Mouse (Mus musculus) embryonic facial prominence, embryonic 14.5 days (tissue): ENCODE results near the gene Shroom3. TPM values are rescaled to one million over a fixed set of nuclear protein-coding genes. Genes with fewer than 3 reads are reported as not detected.
A peak's percentile ranks its signal among the peaks of the same experiment; 100 is the strongest.

Experiments
- ATAC-seq: fragments of 200-750 bp; cut with Nextera tagmentation; 2 replicates; pipeline ENCODE4 v1.8.0; 2017; ENCODE audit warnings: low read depth, moderate number of reproducible peaks, moderate TSS enrichment
- DNase-seq: peaks from one replicate; pipeline ENCODE4 v3.0.0-alpha.2; 2015; ENCODE audit warnings: low spot score
- H3K27ac ChIP-seq: fragments of 300-500 bp; sonication (generic); replicated peaks from 2 replicates; pipeline ENCODE4 v1.5.1; 2014; ENCODE audit warnings: low read depth, mild to moderate bottlenecking, low read length, moderate library complexity
- H3K27me3 ChIP-seq: fragments of 300-500 bp; sonication (generic); replicated peaks from 2 replicates; pipeline ENCODE4 v1.6.1; 2014; ENCODE audit warnings: low read length; ENCODE audit not compliant: control insufficient read depth, insufficient read depth
- H3K36me3 ChIP-seq: fragments of 300-500 bp; sonication (generic); 2 replicates; pipeline ENCODE4 v1.6.1; 2014; ENCODE audit warnings: low read length, mixed read lengths; ENCODE audit not compliant: control insufficient read depth, insufficient read depth
- H3K4me1 ChIP-seq: fragments of 300-500 bp; sonication (generic); 2 replicates; pipeline ENCODE4 v1.6.1; 2014; ENCODE audit warnings: antibody characterized with exemption, low read length; ENCODE audit not compliant: control insufficient read depth, insufficient read depth
- H3K4me2 ChIP-seq: fragments of 300-500 bp; sonication (generic); 2 replicates; pipeline ENCODE4 v1.6.1; 2014; ENCODE audit warnings: low read depth, mild to moderate bottlenecking, low read length, moderate library complexity, mixed read lengths
- H3K4me3 ChIP-seq: fragments of 300-500 bp; sonication (generic); 2 replicates; pipeline ENCODE4 v1.5.1; 2014; ENCODE audit warnings: low read depth, mild to moderate bottlenecking, low read length
- H3K9ac ChIP-seq: fragments of 300-500 bp; sonication (generic); 2 replicates; pipeline ENCODE4 v1.6.1; 2014; ENCODE audit warnings: low read depth, mild to moderate bottlenecking, low read length, moderate library complexity, mixed read lengths
- H3K9me3 ChIP-seq: fragments of 300-500 bp; sonication (generic); 2 replicates; pipeline ENCODE4 v1.6.1; 2016; ENCODE audit warnings: low read length; ENCODE audit not compliant: control insufficient read depth
- WGBS: fragments of 180-500 bp; shearing (Covaris S2); extraction: QIAGEN DNeasy Blood & Tissue Kit; methylation state at CpG from one replicate; pipeline ENCODE4 v1.1.7; 2014; 5-methylcytosine and 5-hydroxymethylcytosine counted together
- polyA plus RNA-seq: library from polyadenylated mRNA; unstranded; fragments of >200 nt; fragmentation: Nextera tagmentation; extraction: Ambion mirVana; gene quantifications from 2 replicates; pipeline ENCODE4 v1.2.1, GENCODE M21; 2014

Gene Shroom3
- polyA plus RNA-seq, 1 experiment from 2014 or later: 3.4 TPM

DNA sequence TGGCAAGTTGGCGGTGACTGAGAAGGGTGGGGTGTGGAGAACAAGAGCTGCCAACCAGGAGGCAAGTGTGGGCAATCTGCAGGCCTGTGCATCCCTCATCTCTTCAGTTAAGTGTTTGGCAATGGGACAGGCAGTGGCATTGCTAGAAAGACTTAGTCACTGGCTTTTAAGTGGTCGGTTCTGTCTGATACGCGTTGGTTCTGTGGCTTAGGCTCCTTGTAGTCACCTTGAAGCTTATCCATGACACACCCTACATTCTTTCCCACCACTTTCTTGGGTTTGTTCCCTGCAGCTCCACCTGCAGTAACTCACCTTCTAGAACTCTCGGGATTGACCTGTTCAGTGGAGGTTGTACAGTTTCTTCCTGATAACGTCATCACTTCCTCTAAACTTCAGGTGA lies 166.5 kb downstream of the Shroom3 start:
- 86% methylated on average over 6 of the region's 6 CpGs for WGBS
- no peaks in the 10 kb centered on the region for H3K4me1 ChIP-seq
- H3K27ac ChIP-seq: no peak overlapping the region
- H3K36me3 ChIP-seq: no peaks in the 10 kb centered on the region
- H3K4me2 ChIP-seq: no peak overlapping the region
- no peak overlapping the region for H3K9ac ChIP-seq
- no peaks in the 10 kb centered on the region for H3K27me3 ChIP-seq
- no peak overlapping the region for H3K4me3 ChIP-seq
- ATAC-seq (no peak), DNase-seq (no peak)
- no peaks in the 10 kb centered on the region for H3K9me3 ChIP-seq

DNA sequence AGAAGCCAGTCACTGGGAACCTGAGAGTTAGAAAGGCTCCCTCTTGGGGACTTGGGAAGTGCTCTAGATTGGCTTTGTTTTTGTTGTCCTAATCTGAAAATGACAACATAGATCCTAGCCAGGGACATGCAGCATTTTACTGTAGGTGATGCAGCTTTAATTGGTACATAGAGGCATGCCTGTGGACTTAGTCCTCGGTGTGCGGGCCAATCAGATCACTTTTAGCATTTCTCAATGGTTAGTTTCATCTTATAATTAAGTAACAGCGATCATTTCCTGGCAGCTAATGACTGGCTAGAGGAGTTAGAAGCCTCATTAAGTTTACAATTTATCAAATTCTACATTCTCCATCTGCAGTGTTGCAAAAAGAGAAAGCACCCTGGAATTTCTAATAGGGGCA lies 167.7 kb downstream of the Shroom3 start:
- peaks cover under 1% of the 10 kb centered on the region; the same call in 1 of the 2 replicates for H3K4me1 ChIP-seq
- H3K4me2 ChIP-seq: no peak overlapping the region
- H3K4me3 ChIP-seq: no peak overlapping the region
- 82% methylated on average over 3 of the region's 3 CpGs for WGBS
- H3K27ac ChIP-seq: no peak overlapping the region
- H3K36me3 ChIP-seq: no peaks in the 10 kb centered on the region
- no peak for ATAC-seq
- no peak overlapping the region for H3K9ac ChIP-seq
- DNase-seq: no peak
- H3K9me3 ChIP-seq: no peaks in the 10 kb centered on the region
- H3K27me3 ChIP-seq: no peaks in the 10 kb centered on the region

DNA sequence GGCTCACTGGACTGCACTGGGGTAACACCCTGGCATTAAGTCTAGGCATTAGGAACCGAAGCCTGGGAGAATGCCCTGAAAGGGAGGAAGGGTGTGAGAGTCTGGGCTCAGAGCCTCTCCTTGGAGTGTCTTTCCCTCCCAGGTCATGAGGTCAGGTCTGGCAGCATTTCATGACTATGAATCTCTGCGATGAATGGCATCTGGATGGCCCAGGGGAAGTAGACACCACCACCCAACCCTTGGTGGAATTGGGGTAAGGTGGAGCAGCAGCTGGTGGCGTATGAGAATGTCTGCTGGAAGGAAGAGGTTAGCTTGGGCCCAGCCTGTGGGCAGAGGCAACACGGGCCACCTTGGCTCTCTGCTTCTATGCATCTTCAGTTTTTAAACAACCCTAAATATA lies 171.7 kb downstream of the Shroom3 start:
- ATAC-seq (no peak), DNase-seq (no peak)
- WGBS: 77% methylated on average over 4 of the region's 4 CpGs
- peaks cover 16% of the 10 kb centered on the region for H3K4me1 ChIP-seq
- H3K27me3 ChIP-seq: no peaks in the 10 kb centered on the region
- H3K36me3 ChIP-seq: no peaks in the 10 kb centered on the region
- H3K9me3 ChIP-seq: no peaks in the 10 kb centered on the region
- H3K27ac ChIP-seq: no peak overlapping the region
- no peak overlapping the region for H3K4me2 ChIP-seq
- no peak overlapping the region for H3K4me3 ChIP-seq
- H3K9ac ChIP-seq: no peak overlapping the region

DNA sequence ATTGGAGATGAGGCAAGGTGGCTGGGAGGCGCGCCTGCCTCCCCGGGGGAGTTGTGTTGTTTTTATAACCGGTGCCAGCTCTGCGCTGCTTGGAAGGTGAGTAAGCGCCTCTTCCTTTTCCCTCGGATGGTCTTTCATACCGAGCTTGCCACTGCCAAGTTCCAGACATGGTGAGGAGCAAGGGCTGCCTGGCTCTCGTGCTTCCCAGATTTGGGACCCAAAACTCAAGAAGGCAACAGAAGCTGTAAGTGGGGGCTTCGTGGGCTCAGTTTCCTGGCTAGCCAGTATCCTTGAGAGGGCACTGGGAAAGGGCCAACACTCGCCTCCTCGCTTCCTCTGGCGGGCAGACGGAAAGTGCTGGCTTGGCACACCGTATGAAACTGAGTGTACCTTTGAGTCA lies 173.1 kb downstream of the Shroom3 start:
- peak; percentile 67 for DNase-seq
- H3K4me2 ChIP-seq: peak overlapping the region; percentile 25; the same call in 1 of the 2 replicates
- H3K4me3 ChIP-seq: no peak overlapping the region
- H3K27ac ChIP-seq: no peak overlapping the region
- 0 out of 2 replicates have a peak overlapping the region, but pooled peaks have one; percentile 30 for H3K9ac ChIP-seq
- ATAC-seq: peak; percentile 34; the same call in 1 of the 2 replicates
- no peaks in the 10 kb centered on the region for H3K27me3 ChIP-seq
- WGBS: 25% methylated on average over 15 of the region's 15 CpGs
- H3K4me1 ChIP-seq: peaks cover 16% of the 10 kb centered on the region
- H3K9me3 ChIP-seq: no peaks in the 10 kb centered on the region
- no peaks in the 10 kb centered on the region for H3K36me3 ChIP-seq

DNA sequence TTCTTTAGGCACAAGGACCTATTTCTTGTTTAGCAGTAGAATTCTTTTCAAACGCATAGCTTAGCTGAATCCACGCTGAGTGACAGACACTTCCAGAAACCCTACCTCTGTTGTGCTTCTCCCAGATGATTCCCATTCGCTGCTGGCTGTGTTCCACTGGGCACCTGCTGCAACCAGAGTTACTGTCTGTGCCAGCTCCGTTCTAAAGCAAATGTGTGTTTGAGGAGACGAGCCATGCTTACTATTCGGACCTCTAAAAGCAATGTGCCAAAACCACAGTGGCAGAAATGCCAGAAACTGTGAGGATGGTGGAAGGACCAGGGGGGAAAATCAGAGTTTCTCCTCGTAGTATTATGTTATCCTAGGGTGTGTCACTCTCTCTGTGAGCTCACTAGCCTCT lies 173.9 kb downstream of the Shroom3 start:
- Histone ChIP-seq H3K27me3 (no peaks in the 10 kb centered on the region), H3K36me3 (no peaks in the 10 kb centered on the region), H3K4me3 (no peak overlapping the region), H3K9me3 (no peaks in the 10 kb centered on the region), H3K4me1 (peaks cover 16% of the 10 kb centered on the region), H3K4me2 (no peak overlapping the region), H3K27ac (no peak overlapping the region), H3K9ac (no peak overlapping the region)
- ATAC-seq (peak; percentile 56; the same call in 1 of the 2 replicates), DNase-seq (peak; percentile 58)
- WGBS: 46% methylated on average over 7 of the region's 7 CpGs

DNA sequence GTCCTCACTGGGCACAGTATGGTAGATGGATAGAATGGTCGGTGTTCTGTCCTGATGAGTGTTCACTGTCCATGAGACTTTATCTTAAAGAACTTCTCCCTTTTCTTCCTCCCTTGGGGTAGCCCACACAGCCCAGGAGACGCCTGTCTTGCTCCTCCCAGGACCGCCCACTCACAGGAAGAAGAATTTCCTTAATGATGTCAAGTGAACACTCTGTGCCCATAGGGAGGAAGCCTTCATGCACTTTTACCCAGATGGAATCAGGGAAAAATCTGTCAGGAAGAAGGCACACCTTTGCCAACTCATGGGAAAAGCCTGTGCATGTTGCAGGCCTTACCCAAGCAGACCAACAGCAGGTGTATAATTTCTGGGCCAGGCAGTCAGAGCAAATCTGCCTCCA lies 174.9 kb downstream of the Shroom3 start:
- DNase-seq: no peak
- Histone ChIP-seq H3K4me2 (no peak overlapping the region), H3K4me3 (no peak overlapping the region), H3K4me1 (peaks cover 16% of the 10 kb centered on the region), H3K27me3 (no peaks in the 10 kb centered on the region), H3K9ac (no peak overlapping the region), H3K27ac (no peak overlapping the region), H3K9me3 (no peaks in the 10 kb centered on the region), H3K36me3 (no peaks in the 10 kb centered on the region)
- WGBS: 87% methylated on average over 3 of the region's 3 CpGs
- ATAC-seq: no peak

DNA sequence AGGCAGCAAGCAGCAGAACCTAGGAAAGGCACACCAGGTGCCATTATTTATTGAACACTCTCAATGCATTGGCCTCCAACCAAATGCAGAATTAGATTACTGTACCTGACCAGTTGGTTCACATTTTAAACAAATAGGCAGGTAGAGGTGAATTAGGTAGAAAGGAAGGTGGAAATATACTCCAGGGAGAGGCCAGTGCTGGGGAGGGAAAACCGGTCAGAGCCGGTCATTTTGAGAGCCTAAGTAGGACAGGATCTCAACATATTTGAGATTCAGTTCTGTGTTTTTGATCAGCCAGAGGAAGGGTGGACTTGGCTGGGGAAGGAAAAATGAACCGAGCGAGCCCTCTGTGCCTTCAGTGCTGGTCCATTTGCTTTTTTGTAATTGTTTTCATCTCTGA lies 175.3 kb downstream of the Shroom3 start:
- Histone ChIP-seq H3K27me3 (no peaks in the 10 kb centered on the region), H3K36me3 (no peaks in the 10 kb centered on the region), H3K9ac (no peak overlapping the region), H3K9me3 (no peaks in the 10 kb centered on the region), H3K4me3 (no peak overlapping the region), H3K27ac (no peak overlapping the region), H3K4me2 (no peak overlapping the region), H3K4me1 (peaks cover 16% of the 10 kb centered on the region)
- no peak for ATAC-seq
- DNase-seq: no peak
- WGBS: 93% methylated on average over 4 of the region's 4 CpGs

DNA sequence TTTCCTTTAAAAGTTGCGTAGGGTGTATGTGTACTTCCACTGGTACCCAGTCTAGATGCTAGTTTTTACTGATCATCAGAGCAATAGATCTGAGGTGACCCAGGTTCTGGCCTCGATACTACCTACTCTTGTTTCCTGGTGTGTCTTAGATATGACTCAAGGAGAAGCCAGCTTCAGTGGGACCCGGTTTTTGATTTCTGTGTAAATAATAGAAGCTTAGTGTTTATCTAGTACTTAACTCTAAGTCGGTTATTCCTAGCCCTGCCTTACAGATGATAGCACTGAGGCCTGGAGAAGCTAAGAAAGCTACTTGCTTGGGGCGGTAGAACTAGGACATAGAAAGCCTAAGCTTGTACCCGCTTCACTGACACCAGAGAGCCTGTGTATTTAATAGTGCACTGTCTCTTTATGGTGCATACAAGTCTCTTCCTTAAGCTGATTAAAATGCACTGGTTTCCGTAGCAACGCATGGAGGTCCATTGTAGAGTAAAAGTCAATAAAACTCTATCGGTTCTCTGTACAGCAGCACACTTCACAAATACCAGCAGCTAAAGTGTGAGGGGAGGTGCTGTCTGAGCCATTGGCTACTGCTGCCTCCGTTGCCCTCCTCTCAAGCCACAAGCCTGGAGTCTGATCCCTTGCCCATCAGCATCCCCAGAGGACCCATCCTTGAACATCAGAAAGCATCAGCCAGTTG lies 178.3 kb downstream of the Shroom3 start:
- Histone ChIP-seq H3K4me3 (no peak overlapping the region), H3K36me3 (no peaks in the 10 kb centered on the region), H3K27me3 (no peaks in the 10 kb centered on the region), H3K9ac (no peak overlapping the region), H3K4me1 (peaks cover 9% of the 10 kb centered on the region), H3K9me3 (no peaks in the 10 kb centered on the region), H3K4me2 (no peak overlapping the region), H3K27ac (no peak overlapping the region)
- DNase-seq (no peak), ATAC-seq (no peak)
- WGBS: 72% methylated on average over 10 of the region's 10 CpGs

DNA sequence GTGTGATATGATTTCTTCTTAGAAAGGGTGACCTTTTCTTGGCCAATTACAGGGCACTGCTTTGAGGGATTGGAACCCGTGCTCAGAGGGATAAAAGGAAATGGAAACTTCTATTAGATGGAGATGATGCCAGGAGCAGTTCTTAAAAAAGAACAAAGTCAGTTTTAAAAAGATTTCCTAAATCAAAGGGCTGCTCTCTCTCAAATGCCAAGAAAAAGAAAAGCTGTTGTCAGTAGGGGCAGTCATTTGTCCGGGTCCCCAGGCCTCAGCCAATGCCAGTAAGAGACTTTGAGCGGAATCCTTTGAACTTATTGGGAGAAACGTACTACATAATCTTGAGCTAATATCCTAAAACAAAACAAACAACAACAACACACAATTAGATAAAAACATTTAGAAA lies 181.9 kb downstream of the Shroom3 start:
- no peak for DNase-seq
- Histone ChIP-seq H3K9ac (no peak overlapping the region), H3K27me3 (no peaks in the 10 kb centered on the region), H3K36me3 (no peaks in the 10 kb centered on the region), H3K27ac (no peak overlapping the region), H3K4me1 (no peaks in the 10 kb centered on the region; the same call in 1 of the 2 replicates), H3K9me3 (no peaks in the 10 kb centered on the region), H3K4me2 (no peak overlapping the region), H3K4me3 (no peak overlapping the region)
- 70% methylated on average over 4 of the region's 4 CpGs for WGBS
- ATAC-seq: no peak
